Mouse (Mus musculus) forebrain, embryonic 14.5 days (tissue): ENCODE measurements around the gene Shroom3. TPM values are rescaled to one million over a fixed set of nuclear protein-coding genes. Genes with fewer than 3 reads are reported as not detected.

ENCODE experiments used
- ATAC-seq: fragments of 200-750 bp; cut with Nextera tagmentation; 2 replicates; pipeline ENCODE4 v1.8.0; 2017; ENCODE audit warnings: mild to moderate bottlenecking, moderate library complexity
- DNase-seq: peaks from one replicate; pipeline ENCODE4 v3.0.0-alpha.2; 2015; ENCODE audit warnings: low spot score
- H3K27ac ChIP-seq: fragments of 300-500 bp; sonication (generic); 2 replicates; pipeline ENCODE4 v1.5.1; 2014; ENCODE audit warnings: low read depth, mild to moderate bottlenecking, control low read depth, low read length, moderate library complexity
- H3K27me3 ChIP-seq: fragments of 300-500 bp; sonication (generic); replicated peaks from 2 replicates; pipeline ENCODE4 v1.6.1; 2014; ENCODE audit warnings: low read length, control low read depth, mixed read lengths; ENCODE audit not compliant: control insufficient read depth, insufficient read depth
- H3K36me3 ChIP-seq: fragments of 300-500 bp; sonication (generic); 2 replicates; pipeline ENCODE4 v1.6.1; 2014; ENCODE audit warnings: low read length, control low read depth; ENCODE audit not compliant: control insufficient read depth, insufficient read depth
- H3K4me1 ChIP-seq: fragments of 300-500 bp; sonication (generic); 2 replicates; pipeline ENCODE4 v1.6.1; 2014; ENCODE audit warnings: antibody characterized with exemption, low read length, control low read depth; ENCODE audit not compliant: control insufficient read depth, insufficient read depth
- H3K4me2 ChIP-seq: fragments of 300-500 bp; sonication (generic); 2 replicates; pipeline ENCODE4 v1.6.1; 2014; ENCODE audit warnings: mild to moderate bottlenecking, control low read depth, low read length
- H3K4me3 ChIP-seq: fragments of 300-500 bp; sonication (generic); 2 replicates; pipeline ENCODE4 v1.5.1; 2014; ENCODE audit warnings: low read depth, low read length, control low read depth
- H3K9ac ChIP-seq: fragments of 300-500 bp; sonication (generic); 2 replicates; pipeline ENCODE4 v1.6.1; 2014; ENCODE audit warnings: mild to moderate bottlenecking, low read length, control low read depth, moderate library complexity
- H3K9me3 ChIP-seq: fragments of 300-500 bp; sonication (generic); replicated peaks from 2 replicates; pipeline ENCODE4 v1.6.1; 2016; ENCODE audit warnings: low read length, control low read depth, mixed read lengths; ENCODE audit not compliant: control insufficient read depth
- WGBS: fragments of 180-500 bp; shearing (Covaris S2); extraction: QIAGEN DNeasy Blood & Tissue Kit; methylation state at CpG from one replicate; pipeline ENCODE4 v1.1.7; 2014; 5-methylcytosine and 5-hydroxymethylcytosine counted together
- polyA plus RNA-seq: library from polyadenylated mRNA; unstranded; fragments of >200 nt; fragmentation: Nextera tagmentation; extraction: Ambion mirVana; gene quantifications from 2 replicates; pipeline ENCODE4 v1.2.1, GENCODE M21; 2014

Shroom3 gene
- 1.6 and 2.0 TPM in 2 replicates for polyA plus RNA-seq

GRCm38 (mm10) chr5:92683351-92683807 lies at the start of gene Shroom3:
Gene Shroom3, plus strand, starts transcription at chr5:92683435.
- under 1% methylated on average over 26 of the region's 26 CpGs for WGBS
- peak; percentile 51 for DNase-seq
- H3K4me2 ChIP-seq, result peak within 1 kb of the TSS; percentile 93

GRCm38 (mm10) chr5:92633526-92633925 lies 49.7 kb upstream of the Shroom3 start:
- Histone ChIP-seq H3K27ac (no peak overlapping the region), H3K36me3 (no peaks in the 10 kb centered on the region), H3K9ac (no peak overlapping the region), H3K4me1 (no peaks in the 10 kb centered on the region), H3K4me2 (no peak overlapping the region), H3K4me3 (no peak overlapping the region), H3K27me3 (no peaks in the 10 kb centered on the region), H3K9me3 (no peaks in the 10 kb centered on the region)
- 67% methylated on average over 4 of the region's 4 CpGs for WGBS
- ATAC-seq, result no peak
- no peak for DNase-seq

More at GRCm38 (mm10) chr5:92683351-92683807, at the start of gene Shroom3:
- Histone ChIP-seq H3K27me3 (no peaks in the 10 kb centered on the region), H3K36me3 (no peaks in the 10 kb centered on the region), H3K27ac (peak within 1 kb of the TSS; percentile 87), H3K9ac (peak within 1 kb of the TSS; percentile 82), H3K4me3 (peak within 1 kb of the TSS; percentile 59), H3K9me3 (no peaks in the 10 kb centered on the region), H3K4me1 (no peaks in the 10 kb centered on the region)
- ATAC-seq, result peak; percentile 19

- ATAC-seq, result no peak
- Histone ChIP-seq H3K27ac (no peak overlapping the region), H3K9ac (no peak overlapping the region), H3K4me3 (no peak overlapping the region), H3K4me2 (no peak overlapping the region), H3K36me3 (no peaks in the 10 kb centered on the region), H3K27me3 (no peaks in the 10 kb centered on the region), H3K4me1 (no peaks in the 10 kb centered on the region), H3K9me3 (no peaks in the 10 kb centered on the region)
- DNase-seq, result no peak
- WGBS, result 77% methylated on average over 3 of the region's 3 CpGs
These were observed 48.3 kb upstream of the Shroom3 start for GRCm38 (mm10) chr5:92634916-92635315.

GRCm38 (mm10) chr5:92635891-92636290 lies 47.3 kb upstream of the Shroom3 start:
- no peaks in the 10 kb centered on the region for H3K27me3 ChIP-seq
- no peaks in the 10 kb centered on the region for H3K4me1 ChIP-seq
- 89% methylated on average over 5 of the region's 5 CpGs for WGBS
- DNase-seq (no peak), ATAC-seq (no peak)
- H3K36me3 ChIP-seq, result no peaks in the 10 kb centered on the region
- no peak overlapping the region for H3K9ac ChIP-seq
- no peaks in the 10 kb centered on the region for H3K9me3 ChIP-seq
- H3K4me2 ChIP-seq, result no peak overlapping the region
- H3K4me3 ChIP-seq, result no peak overlapping the region
- no peak overlapping the region for H3K27ac ChIP-seq

GRCm38 (mm10) chr5:92640861-92641260 lies 42.4 kb upstream of the Shroom3 start:
- no peaks in the 10 kb centered on the region for H3K4me1 ChIP-seq
- no peak overlapping the region for H3K4me3 ChIP-seq
- H3K27me3 ChIP-seq, result no peaks in the 10 kb centered on the region
- 74% methylated on average over 3 of the region's 3 CpGs for WGBS
- no peaks in the 10 kb centered on the region for H3K36me3 ChIP-seq
- H3K27ac ChIP-seq, result no peak overlapping the region
- no peaks in the 10 kb centered on the region for H3K9me3 ChIP-seq
- no peak overlapping the region for H3K4me2 ChIP-seq
- ATAC-seq, result no peak
- no peak for DNase-seq
- no peak overlapping the region for H3K9ac ChIP-seq

- H3K27me3 ChIP-seq, result no peaks in the 10 kb centered on the region
- H3K27ac ChIP-seq, result no peak overlapping the region
- H3K9ac ChIP-seq, result no peak overlapping the region
- no peaks in the 10 kb centered on the region for H3K4me1 ChIP-seq
- 0 out of 2 replicates have a peak, but pooled peaks have one; percentile 54 for ATAC-seq
- no peaks in the 10 kb centered on the region for H3K9me3 ChIP-seq
- no peak overlapping the region for H3K4me2 ChIP-seq
- no peaks in the 10 kb centered on the region for H3K36me3 ChIP-seq
- H3K4me3 ChIP-seq, result no peak overlapping the region
- DNase-seq, result peak; percentile 73
- 11% methylated on average over 1 of the region's 1 CpGs for WGBS
These were observed 27.0 kb upstream of the Shroom3 start for GRCm38 (mm10) chr5:92656256-92656655.

GRCm38 (mm10) chr5:92664321-92664720 lies 18.9 kb upstream of the Shroom3 start:
- H3K4me1 ChIP-seq, result no peaks in the 10 kb centered on the region
- WGBS, result 74% methylated on average over 2 of the region's 2 CpGs
- no peaks in the 10 kb centered on the region for H3K27me3 ChIP-seq
- ATAC-seq, result no peak
- no peaks in the 10 kb centered on the region for H3K9me3 ChIP-seq
- H3K27ac ChIP-seq, result no peak overlapping the region
- no peak overlapping the region for H3K4me2 ChIP-seq
- H3K9ac ChIP-seq, result no peak overlapping the region
- H3K36me3 ChIP-seq, result no peaks in the 10 kb centered on the region
- no peak overlapping the region for H3K4me3 ChIP-seq
- DNase-seq, result no peak

- Histone ChIP-seq H3K4me1 (no peaks in the 10 kb centered on the region), H3K27me3 (no peaks in the 10 kb centered on the region), H3K9me3 (no peaks in the 10 kb centered on the region), H3K9ac (no peak overlapping the region), H3K27ac (no peak overlapping the region), H3K36me3 (no peaks in the 10 kb centered on the region), H3K4me3 (no peak overlapping the region), H3K4me2 (no peak overlapping the region)
- WGBS, result 84% methylated on average over 5 of the region's 5 CpGs
- DNase-seq (no peak), ATAC-seq (no peak)
These were observed 16.4 kb upstream of the Shroom3 start for GRCm38 (mm10) chr5:92666860-92667259.

- peak; percentile 92 for ATAC-seq
These were observed 8.2 kb upstream of the Shroom3 start, which contains the start of gene Ccdc158 for GRCm38 (mm10) chr5:92674859-92675573. Gene Ccdc158, minus strand, starts transcription at chr5:92675271.

More at GRCm38 (mm10) chr5:92674859-92675573, 8.2 kb upstream of the Shroom3 start, which contains the start of gene Ccdc158:
- Histone ChIP-seq H3K36me3 (no peaks in the 10 kb centered on the region), H3K9me3 (no peaks in the 10 kb centered on the region), H3K4me3 (peak within 1 kb of the TSS; percentile 38), H3K27me3 (no peaks in the 10 kb centered on the region), H3K9ac (peak within 1 kb of the TSS; percentile 29), H3K4me2 (peak within 1 kb of the TSS; percentile 55), H3K4me1 (peaks cover 3% of the 10 kb centered on the region; the same call in 1 of the 2 replicates), H3K27ac (no peak within 1 kb of the TSS)
- 17% methylated on average over 46 of the region's 55 CpGs for WGBS
- peak; percentile 95 for DNase-seq
